Mouse (Mus musculus) adrenal gland, adult 2 months (tissue): ENCODE results near the gene Slc1a2. TPM values are rescaled to one million over a fixed set of nuclear protein-coding genes. Genes with fewer than 3 reads are reported as not detected.

Experiments
- DNase-seq: peaks from one replicate; pipeline ENCODE4 v3.0.0; 2021
- polyA plus RNA-seq: library from polyadenylated mRNA; depleted of rRNA; stranded (reverse); fragments of >200 nt; gene quantifications from 2 replicates; pipeline ENCODE4 v1.2.3, GENCODE M21; 2012
- total RNA-seq, 2 experiments: library from RNA; stranded (reverse); gene quantifications; 2 replicates each; pipeline ENCODE4 v1.2.3; 2021

Gene Slc1a2
- total and polyA plus RNA-seq, 3 experiments = 0.01 to 0.55 (median 0.14) TPM

DNA sequence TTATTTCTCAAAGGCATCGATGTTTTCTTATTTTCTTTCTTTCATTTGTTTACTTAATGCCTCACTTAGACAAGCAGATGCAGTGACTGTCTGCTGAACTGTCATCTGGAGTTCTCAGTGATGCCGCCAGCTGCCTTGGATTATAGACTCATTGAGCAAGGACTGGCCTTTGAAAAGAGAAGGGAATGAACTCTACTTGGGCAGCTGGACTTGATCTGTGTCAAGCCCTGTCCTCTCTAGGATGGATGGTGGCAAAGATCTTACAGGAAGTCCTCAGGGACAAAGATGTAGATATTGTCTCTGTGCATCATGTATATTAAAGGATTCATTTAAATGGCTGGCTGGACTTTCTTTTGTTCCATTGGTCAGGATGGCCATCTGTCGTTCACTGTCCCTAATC, 5.4 kb downstream of the Slc1a2 start:
- no peak for DNase-seq

GRCm38 (mm10) chr2:102667981-102668380, 9.5 kb downstream of the Slc1a2 start:
- DNase-seq = no peak

DNA sequence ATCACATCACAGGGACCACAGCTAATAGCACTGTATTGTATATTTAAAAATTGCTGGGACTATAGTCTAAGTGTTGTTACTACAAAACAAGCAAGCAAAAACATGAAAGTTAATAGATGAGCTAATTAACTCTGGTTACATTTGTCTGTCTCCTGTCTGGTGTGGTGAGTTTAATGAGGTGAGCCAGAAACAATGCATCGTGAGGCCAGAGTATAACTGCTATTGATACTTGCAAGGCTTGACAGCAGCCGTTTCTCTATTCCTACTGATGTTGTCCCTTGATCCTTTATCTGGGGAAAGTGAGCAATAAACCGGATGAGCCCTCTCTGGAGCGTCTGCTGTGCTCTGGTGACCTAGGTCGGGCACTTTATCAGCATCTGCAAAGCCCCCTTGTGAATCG, 11.1 kb downstream of the Slc1a2 start:
- no peak for DNase-seq

GRCm38 (mm10) chr2:102674582-102674981, 16.1 kb downstream of the Slc1a2 start:
- no peak for DNase-seq

DNA sequence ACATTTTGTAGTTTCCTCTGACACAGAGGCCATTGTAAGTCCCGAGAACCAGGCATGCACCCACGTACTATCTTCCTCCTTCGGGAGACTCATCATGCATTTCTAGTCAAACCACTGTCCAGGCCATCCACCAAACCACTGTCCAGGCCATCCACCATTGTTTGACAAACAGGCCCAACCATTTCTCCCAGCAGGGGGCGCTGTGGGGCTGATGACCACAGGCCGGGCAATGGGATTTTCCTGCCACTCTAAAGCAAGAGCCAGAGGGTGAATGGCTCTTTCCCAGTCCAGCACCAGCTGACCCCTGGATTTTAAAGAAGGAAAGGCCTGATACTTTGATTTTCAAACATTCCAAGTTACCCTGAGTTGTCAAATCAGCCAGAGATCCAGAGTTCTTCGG, 16.8 kb downstream of the Slc1a2 start:
- DNase-seq = peak; percentile 65

DNA sequence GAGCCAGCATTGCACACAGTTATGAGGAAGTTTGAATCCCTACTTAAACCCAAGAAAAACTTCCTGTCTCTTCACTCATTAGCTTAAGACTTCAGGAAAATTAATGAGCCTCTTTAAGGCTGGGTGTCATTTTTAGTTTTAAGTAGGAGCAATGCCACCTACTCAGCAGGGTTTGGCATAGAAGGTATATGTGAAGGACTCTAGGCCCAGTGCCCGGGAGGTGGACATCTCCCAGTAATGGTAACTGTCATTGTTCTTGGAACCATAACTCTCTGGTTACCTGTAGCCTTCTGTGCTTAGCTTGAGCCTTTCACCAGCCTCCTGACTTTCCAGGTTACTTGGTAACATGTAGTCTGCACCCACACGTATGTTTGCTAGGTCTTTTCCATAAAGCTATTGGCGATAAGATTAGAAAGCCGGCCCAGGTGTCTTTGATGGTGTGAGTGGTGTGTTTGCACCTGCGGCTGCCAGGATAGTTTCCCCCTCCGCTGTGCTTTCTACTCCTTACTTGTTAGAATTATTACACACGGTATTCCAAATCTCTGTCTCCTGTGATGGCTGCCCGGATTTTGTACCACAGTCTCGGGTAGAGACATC, 18.4 kb downstream of the Slc1a2 start:
- DNase-seq = no peak

DNA sequence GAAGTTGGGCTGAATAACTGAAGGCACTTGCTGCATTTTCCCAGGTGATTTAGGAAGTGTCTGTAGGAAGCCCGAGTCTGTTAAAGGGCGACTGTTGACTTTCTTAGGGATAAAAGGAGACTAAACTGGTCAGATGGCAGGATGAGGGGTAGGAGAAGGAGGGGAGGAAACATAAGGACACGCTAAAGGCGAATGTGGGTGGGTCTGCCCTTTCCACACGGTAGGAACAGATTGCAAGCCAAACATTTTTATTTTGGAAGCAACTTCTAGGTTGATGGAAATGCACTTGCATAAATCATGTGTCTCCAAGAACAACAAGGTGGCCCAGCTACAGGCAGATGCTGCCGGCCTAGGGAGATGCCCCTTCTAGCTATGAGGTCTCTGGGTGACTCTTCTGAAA, 18.9 kb downstream of the Slc1a2 start:
- no peak for DNase-seq

DNA sequence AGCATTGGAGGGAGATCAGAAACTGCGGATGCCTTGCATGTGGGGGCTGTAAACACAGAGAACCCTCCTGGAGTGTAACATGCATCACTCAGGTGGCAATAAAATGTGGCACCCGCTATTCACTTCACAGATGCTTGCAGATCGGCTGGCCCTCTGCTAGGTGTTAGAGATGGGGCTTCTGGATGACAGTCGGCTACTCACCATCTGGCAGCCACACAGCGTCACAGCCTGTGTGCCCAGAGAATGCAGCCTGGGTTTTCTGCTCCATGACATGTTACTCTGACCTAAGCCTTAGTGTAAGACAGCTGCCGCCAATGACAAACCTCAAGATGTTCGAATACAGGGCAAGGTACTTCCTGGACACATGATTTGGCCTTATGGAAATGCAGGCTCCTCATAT, 22.9 kb downstream of the Slc1a2 start:
- no peak for DNase-seq

- peak; percentile 53 for DNase-seq
Observed at GRCm38 (mm10) chr2:102682168-102682567, 23.7 kb downstream of the Slc1a2 start.

DNA sequence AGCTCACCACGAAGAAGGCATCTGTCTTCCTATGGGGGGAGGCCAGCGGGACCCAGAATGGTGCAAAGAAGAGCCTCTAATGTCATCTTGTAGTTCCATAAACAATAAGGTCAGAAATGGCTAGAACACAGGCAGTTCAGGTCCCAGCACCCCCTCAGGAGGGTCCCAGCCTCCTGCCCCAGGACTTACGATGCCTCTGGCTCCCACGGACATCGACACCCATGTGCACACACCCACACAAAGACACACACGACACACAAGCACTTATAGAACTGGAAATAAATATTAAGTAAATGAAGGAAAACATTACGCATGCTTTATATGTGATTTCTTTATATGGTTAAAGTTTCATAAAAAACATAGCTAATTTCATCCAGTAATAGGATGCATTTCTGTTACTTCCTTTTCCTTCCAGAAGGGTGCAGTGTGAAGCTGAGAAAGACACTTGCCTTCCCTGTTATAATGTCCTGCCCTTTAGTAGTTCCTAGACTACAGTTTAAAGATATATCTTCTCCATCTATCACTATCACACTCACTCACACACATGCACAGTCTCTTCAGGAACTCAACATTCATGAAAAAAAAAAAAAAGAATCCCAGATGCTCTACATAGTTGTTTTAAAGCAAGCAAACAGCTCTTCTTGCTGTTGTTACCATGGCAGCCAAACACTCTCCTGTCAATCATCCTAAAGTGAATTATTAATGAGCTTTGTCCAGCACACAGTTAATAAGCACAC, 27.1 kb downstream of the Slc1a2 start:
- peak; percentile 15 for DNase-seq

- peak; percentile 54 for DNase-seq
Observed at GRCm38 (mm10) chr2:102686108-102686450, 27.6 kb downstream of the Slc1a2 start.

DNA sequence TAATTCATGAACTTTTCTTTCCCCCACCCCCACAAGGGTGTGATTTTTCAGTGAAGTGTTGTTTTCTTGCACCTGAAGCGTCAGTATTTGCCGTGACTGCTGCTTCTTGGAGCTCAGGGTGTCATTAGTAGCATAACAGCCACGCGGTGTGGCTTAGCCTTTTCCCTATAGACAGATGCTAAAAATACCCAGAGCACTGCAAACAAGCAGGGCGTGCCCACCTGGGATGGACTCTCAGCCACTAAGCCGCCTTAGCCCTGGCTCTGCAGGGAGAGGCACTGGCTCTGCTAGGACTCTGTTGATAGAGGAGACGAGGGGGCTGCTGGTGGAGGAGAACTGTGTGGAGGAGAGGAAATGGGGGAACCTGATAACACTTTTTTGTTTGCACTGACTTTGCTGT, 35.1 kb downstream of the Slc1a2 start:
- no peak for DNase-seq

DNA sequence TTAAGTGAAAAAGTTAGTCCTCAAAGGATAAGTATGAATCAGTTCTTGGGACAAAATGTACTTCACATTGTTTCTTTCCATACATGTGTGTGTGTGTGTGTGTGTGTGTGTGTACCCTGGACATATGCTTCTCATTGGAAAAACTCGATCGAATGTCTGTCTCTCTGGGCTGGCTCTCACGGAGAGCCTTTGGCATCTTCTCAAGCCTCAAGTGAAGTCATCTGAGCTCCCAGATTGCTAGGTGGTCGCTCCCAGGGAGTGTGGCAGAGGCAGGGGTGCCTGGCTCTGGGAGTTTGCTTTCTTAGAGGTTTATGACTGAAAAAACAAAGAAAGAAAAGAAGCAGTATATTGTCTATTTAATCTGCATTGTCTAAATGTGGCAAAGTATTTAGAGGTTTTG, 36.3 kb downstream of the Slc1a2 start:
- DNase-seq = no peak

DNA sequence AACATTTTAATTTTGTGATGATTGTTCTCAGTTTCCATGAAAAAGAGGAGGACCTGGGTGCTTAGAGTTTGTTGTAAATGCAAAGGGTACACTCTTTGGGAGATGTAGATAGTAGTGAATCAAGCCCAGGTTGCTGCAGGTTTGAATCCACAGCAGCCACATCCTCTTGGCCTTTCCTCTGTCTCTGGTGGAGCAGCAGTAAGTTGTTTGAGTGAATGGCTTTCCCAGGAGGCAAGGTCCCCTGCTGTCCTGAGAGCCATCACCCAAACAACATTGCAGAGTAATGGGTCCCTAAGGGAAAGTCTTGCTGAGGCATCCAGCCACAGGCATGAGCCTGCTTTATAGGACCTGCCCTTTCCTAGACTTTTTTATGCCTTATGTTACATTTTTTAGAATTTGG, 37.1 kb downstream of the Slc1a2 start:
- no peak for DNase-seq

- DNase-seq = no peak
Observed at GRCm38 (mm10) chr2:102697732-102698131, 39.3 kb downstream of the Slc1a2 start.

DNA sequence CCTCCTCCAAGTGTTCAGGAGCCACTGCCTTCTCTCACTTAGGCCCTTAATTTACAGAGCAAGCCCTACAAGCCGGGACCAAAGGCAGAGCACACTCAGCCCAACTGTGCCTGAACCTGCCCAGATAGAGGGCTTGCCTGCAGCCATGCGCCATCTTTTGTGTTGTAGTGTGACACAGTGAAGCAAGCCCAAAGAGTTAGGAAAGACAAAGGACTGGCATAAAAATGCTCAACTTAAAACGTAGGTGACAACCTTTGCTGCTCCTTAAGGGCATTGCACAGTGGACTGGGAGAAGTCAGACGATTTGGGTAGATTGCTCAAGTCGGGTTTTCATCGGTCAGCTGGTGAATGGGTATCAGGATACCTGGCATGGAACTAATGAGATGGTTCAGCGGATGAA, 41.5 kb downstream of the Slc1a2 start:
- no peak for DNase-seq

DNA sequence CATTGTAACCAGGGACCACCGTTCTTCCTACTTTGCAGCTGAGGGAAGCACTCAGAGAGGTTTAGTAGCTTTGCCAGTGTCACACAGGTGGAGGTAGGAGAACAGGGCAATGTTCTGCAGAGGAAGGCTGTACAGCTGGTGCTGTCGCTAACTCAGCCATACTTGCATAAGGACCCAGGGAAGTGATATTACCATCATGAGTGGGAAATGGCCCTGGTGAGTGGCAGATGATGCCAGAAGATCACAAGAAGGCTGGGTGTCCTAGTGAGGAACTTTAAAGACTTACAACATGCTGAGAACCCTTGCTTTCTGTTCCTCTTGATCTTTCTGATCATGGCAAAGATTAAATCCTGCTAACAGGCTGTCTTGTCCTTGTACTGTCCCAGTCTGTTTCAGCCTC, 42.2 kb downstream of the Slc1a2 start:
- DNase-seq = no peak

DNA sequence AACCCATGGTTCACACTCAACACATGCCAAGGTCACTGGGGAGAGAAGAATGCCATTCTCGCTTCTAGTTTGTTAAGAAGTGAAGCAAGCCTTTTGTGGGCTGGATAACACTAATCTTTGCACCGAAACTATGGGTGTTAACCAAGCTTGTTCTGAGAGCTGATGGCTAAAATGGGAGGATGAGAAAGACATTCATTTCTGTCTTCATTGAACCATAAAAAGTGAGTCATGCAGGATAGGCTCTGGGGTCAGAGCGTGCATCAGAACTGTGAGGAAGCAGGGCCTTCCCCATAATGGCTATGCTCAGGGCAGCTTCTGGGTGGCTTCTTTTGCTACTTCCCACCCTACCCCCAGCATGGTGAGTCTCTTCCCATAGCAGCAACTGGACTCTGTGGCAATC, 42.9 kb downstream of the Slc1a2 start:
- no peak for DNase-seq

GRCm38 (mm10) chr2:102703556-102703955, 45.1 kb downstream of the Slc1a2 start:
- DNase-seq = no peak

- DNase-seq = no peak
Observed at GRCm38 (mm10) chr2:102704781-102705180, 46.3 kb downstream of the Slc1a2 start.

- DNase-seq = no peak
Observed at GRCm38 (mm10) chr2:102711511-102711910, 53.1 kb downstream of the Slc1a2 start.

GRCm38 (mm10) chr2:102712049-102712448, 53.6 kb downstream of the Slc1a2 start:
- DNase-seq = no peak

DNA sequence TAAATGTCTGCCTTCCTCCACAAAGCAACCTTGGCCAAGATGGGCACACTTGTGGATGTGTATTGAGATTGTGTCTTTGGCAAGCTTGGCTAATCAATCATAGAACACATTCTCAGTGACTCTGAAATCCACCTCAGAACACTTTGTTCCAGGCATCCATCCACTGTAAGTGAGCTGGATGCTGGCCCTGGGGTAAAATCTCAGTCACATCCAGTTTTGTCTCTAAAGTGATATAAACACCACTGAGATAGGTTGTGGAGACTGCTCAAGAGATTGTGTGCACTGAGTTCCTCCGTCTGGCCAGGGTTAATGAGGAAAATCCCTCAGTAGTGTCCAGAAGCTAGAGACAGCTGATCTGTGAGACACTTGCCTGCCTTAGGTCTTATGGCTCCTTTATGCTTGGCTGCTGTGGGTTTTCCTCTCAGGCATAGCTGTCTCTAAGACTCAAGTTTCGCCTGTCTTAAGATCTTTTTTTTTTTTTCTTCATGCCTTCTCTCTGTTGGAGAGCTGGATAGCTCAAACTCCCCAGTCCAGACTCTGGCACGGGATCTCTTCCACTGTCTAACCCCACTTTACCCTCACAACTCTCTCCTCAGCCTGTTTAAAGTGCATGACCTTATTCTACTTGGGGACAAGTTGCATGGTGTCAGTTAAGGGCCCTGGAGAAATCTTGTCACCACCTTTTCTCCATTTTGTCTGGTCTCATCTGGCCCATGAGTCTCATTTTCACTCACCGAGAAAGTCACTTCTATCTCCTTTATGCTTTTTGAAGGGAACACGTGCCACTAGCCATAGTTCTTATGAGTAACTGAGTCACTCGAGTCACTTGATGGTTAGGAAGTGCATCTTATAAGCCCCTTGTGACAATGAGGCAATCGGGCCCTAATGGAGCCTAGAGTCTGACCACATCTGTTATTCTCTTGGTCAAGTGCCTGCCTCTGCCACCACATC, 54.5 kb downstream of the Slc1a2 start:
- no peak for DNase-seq
